Mouse (Mus musculus) bone marrow, adult 2 months (tissue): ENCODE measurements around the gene Pea15a. TPM values are rescaled to one million over a fixed set of nuclear protein-coding genes. Genes with fewer than 3 reads are reported as not detected.

ENCODE experiments used
- H3K27ac ChIP-seq: fragments of 200-500 bp; 2 replicates; pipeline ENCODE4 v1.5.1; 2012; ENCODE audit warnings: low read depth, mild to moderate bottlenecking, control low read depth, inconsistent platforms, low read length; ENCODE audit not compliant: control insufficient read depth, poor library complexity, insufficient read depth
- H3K4me1 ChIP-seq: fragments of 200-500 bp; 2 replicates; pipeline ENCODE4 v1.6.1; 2011; ENCODE audit warnings: low read length; ENCODE audit not compliant: control insufficient read depth, insufficient read depth
- H3K4me3 ChIP-seq: fragments of 200-500 bp; replicated peaks from 2 replicates; pipeline ENCODE3; 2011; ENCODE audit warnings: mild to moderate bottlenecking, low read depth, low read length, control low read depth; ENCODE audit not compliant: control insufficient read depth
- CTCF ChIP-seq: fragments of 200-500 bp; IDR thresholded peaks from 2 replicates; pipeline ENCODE4 v1.5.1; 2011; ENCODE audit warnings: low read length, control low read depth; ENCODE audit not compliant: control insufficient read depth, insufficient read depth
- POLR2A ChIP-seq: fragments of 200-500 bp; IDR thresholded peaks from 2 replicates; pipeline ENCODE4 v1.6.1; 2011; ENCODE audit warnings: low read depth, mild to moderate bottlenecking, control low read depth, low read length, borderline replicate concordance; ENCODE audit not compliant: control insufficient read depth
- WGBS: fragments of 180-500 bp; shearing (Covaris S2); methylation state at CpG from one replicate; pipeline ENCODE4 v1.1.7; 2018; 5-methylcytosine and 5-hydroxymethylcytosine counted together
- polyA plus RNA-seq: library from polyadenylated mRNA; stranded (reverse); fragments of >200 nt; gene quantifications from 2 replicates; pipeline ENCODE4 v1.2.4, GENCODE M21; 2011; ENCODE audit warnings: low replicate concordance; ENCODE audit not compliant: missing spikeins, insufficient read depth, insufficient read length

Gene Pea15a
- polyA plus RNA-seq, 1 experiment = 28.0 TPM

DNA sequence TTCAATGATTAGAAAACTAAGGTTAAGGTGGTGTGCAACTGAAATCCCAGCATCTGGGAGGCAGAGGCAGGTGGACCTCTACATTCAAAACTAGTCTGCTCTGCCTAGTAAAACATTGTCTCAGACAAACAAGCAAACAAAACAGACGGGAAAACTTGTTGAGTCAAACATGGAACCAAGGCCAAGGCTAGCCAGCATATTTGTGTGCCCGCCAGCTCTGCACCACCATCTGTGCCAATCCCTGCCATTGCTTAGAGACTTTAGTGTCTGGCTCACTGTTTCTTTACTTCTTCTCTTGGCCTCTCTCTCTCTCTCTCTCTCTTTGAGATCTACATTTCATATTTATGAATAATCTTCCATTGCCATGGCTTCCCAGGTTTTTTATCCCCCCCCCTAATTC lies 21.6 kb upstream of the Pea15a start:
- WGBS = 80% methylated on average over 2 of the region's 2 CpGs

DNA sequence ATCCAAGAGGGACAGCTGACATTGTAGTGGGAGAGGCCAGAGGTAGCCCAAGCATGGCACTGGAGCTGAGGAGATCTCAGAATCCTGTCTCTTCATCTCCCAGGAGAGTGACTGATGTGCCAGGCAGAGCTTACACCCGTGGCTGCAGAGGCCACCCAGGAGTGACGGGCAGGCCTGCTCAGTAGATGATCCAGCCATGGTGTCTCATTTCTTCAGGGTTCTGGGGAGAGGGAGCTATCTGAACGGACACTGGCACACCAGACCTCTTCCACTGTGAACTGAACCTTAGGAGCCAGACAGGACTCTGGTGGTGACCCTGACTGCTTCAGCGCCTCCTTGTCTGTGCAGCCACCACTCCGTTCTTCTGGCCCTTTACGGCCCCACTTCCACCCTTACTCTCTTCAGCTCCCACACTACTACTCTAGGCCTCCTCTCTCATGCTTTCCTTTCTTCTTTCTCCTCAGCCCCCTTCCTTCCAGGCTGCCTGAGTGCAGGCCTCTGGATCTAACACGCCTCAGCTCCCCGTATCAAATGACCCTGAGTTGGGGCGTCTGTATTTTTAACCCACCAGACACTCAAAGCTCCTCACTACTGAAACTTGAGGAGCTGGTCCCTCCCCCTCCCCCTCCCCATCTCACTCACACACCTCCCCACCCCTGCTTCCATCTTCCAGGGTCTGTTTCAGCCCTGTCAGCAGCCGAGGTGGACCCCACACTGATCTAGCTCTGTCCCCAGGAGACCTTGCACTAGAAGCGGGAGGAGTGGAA lies 14.9 kb upstream of the Pea15a start:
- 77% methylated on average over 11 of the region's 11 CpGs for WGBS
- Histone ChIP-seq H3K4me1 (no peaks in the 10 kb centered on the region), H3K27ac (no peak overlapping the region), H3K4me3 (no peak overlapping the region)
- TF ChIP-seq POLR2A = no peak

More for the DNA sequence above, 21.6 kb upstream of the Pea15a start:
- Histone ChIP-seq H3K4me3 (no peak overlapping the region), H3K4me1 (no peaks in the 10 kb centered on the region), H3K27ac (no peak overlapping the region)
- TF ChIP-seq POLR2A (no peak), CTCF (no peak)

- 77% methylated on average over 10 of the region's 10 CpGs for WGBS
These were observed 13.8 kb upstream of the Pea15a start for GRCm38 (mm10) chr1:172220414-172220813.

GRCm38 (mm10) chr1:172219451-172220406 lies 13.1 kb upstream of the Pea15a start, which contains the start of gene Casq1:
TSS of gene Casq1 (minus strand) at chr1:172219868.
- Histone ChIP-seq H3K27ac (no peak within 1 kb of the TSS), H3K4me1 (no peaks in the 10 kb centered on the region), H3K4me3 (no peak within 1 kb of the TSS)
- 85% methylated on average over 19 of the region's 19 CpGs for WGBS
- TF ChIP-seq POLR2A = no peak

More at GRCm38 (mm10) chr1:172220414-172220813, 13.8 kb upstream of the Pea15a start:
- TF ChIP-seq CTCF (no peak), POLR2A (no peak)
- Histone ChIP-seq H3K4me1 (no peaks in the 10 kb centered on the region), H3K4me3 (no peak overlapping the region), H3K27ac (no peak overlapping the region)

DNA sequence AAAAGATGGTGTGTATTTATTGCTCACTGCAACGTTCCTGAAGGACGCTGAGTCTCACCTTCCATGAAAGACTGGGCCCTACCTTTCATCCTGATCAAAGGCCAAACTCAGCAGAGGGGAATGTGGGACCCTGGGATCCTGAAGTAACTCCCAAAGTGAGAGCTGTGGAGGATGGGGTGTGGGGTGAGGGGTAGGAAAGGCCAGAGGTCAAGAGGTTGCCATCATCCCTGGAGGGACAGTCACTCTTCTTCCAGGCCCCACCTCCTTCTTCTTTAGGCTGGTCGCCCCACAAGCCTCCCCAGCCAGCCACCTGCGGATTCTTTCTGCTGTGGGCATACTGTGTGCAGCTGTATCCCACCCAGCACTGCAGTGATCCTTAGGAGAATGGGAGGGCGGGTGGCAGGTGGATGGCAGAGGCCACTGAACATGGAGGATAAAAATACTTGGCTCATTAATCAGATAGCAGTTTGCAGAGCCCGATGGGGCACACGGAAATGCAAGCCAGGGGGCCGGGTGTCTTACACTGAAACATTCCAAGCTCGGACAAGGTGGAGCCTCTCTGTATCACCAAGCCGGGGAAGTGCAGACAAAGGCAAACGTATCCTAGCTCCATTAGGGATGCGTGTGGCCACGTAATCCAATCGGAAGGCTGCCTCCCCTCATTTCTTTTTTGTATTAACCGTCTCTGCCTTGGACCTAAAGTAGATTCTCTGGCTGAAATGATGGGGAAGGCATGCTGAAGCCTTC lies 11.7 kb upstream of the Pea15a start:
- no peak for TF ChIP-seq CTCF
- TF ChIP-seq POLR2A = no peak
- Histone ChIP-seq H3K27ac (no peak overlapping the region), H3K4me3 (no peak overlapping the region), H3K4me1 (no peaks in the 10 kb centered on the region)
- 84% methylated on average over 15 of the region's 15 CpGs for WGBS

- Histone ChIP-seq H3K27ac (no peak overlapping the region), H3K4me3 (no peak overlapping the region), H3K4me1 (no peaks in the 10 kb centered on the region)
- WGBS = 2% methylated on average over 5 of the region's 5 CpGs
- TF ChIP-seq POLR2A (no peak), CTCF (peak; percentile 88)
These were observed 10.5 kb upstream of the Pea15a start for GRCm38 (mm10) chr1:172217148-172217547.

- TF ChIP-seq POLR2A (no peak), CTCF (no peak)
- 29% methylated on average over 3 of the region's 3 CpGs for WGBS
- H3K4me1 ChIP-seq = no peaks in the 10 kb centered on the region
- no peak overlapping the region for H3K27ac ChIP-seq
- H3K4me3 ChIP-seq = no peak overlapping the region
These were observed 8.1 kb upstream of the Pea15a start for GRCm38 (mm10) chr1:172214748-172215147.

DNA sequence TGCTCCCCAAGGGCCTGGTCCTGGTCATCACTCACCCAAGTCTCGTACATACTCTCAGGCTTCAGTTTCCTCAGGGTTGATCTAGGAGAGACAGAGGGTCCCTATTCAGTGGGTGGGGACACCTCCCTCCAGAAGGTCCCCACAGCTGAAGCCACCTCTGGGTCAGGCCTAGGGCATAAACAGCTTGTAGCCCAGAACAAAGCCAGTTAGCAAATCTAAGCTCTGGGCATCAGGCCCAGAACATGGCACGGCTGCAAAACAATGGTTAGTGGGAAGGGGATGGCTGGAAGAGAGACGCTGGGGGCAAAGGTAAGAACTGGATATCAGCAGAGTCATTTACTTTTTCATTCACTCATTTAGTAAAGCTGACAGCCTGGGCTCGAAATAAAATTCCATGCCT lies 7.2 kb upstream of the Pea15a start:
- Histone ChIP-seq H3K4me3 (no peak overlapping the region), H3K4me1 (no peaks in the 10 kb centered on the region), H3K27ac (no peak overlapping the region)
- WGBS = 76% methylated on average over 4 of the region's 4 CpGs
- TF ChIP-seq CTCF = no peak
- no peak for TF ChIP-seq POLR2A
